Mouse (Mus musculus) embryonic facial prominence, embryonic 10.5 days (tissue): ENCODE data around the gene Tsc22d3. TPM values are rescaled to one million over a fixed set of nuclear protein-coding genes. Genes with fewer than 3 reads are reported as not detected.

Experiments used
- DNase-seq: peaks from one replicate; pipeline ENCODE4 v3.0.0-alpha.2; 2017; ENCODE audit warnings: low spot score
- H3K27ac ChIP-seq: fragments of 300-500 bp; sonication (generic); replicated peaks from 2 replicates; pipeline ENCODE4 v1.5.1; 2016; ENCODE audit warnings: mild to moderate bottlenecking
- H3K27me3 ChIP-seq: fragments of 300-500 bp; sonication (generic); replicated peaks from 2 replicates; pipeline ENCODE4 v1.6.1; 2016; ENCODE audit warnings: low read depth, mild to moderate bottlenecking; ENCODE audit not compliant: poor library complexity, severe bottlenecking
- H3K36me3 ChIP-seq: fragments of 300-500 bp; sonication (generic); replicated peaks from 2 replicates; pipeline ENCODE4 v1.6.1; 2016; ENCODE audit warnings: mild to moderate bottlenecking, moderate library complexity
- H3K4me1 ChIP-seq: fragments of 300-500 bp; sonication (generic); 2 replicates; pipeline ENCODE4 v1.6.1; 2016
- H3K4me3 ChIP-seq: fragments of 300-500 bp; sonication (generic); 2 replicates; pipeline ENCODE4 v1.5.1; 2016; ENCODE audit warnings: mild to moderate bottlenecking, moderate library complexity
- H3K9me3 ChIP-seq: fragments of 300-500 bp; sonication (generic); 2 replicates; pipeline ENCODE4 v1.6.1; 2016; ENCODE audit warnings: mild to moderate bottlenecking
- WGBS: fragments of 180-500 bp; shearing (Covaris S2); methylation state at CpG from one replicate; pipeline ENCODE4 v1.1.7; 2016; 5-methylcytosine and 5-hydroxymethylcytosine counted together
- polyA plus RNA-seq: library from polyadenylated mRNA; unstranded; fragments of >200 nt; fragmentation: Nextera tagmentation; extraction: Ambion mirVana; gene quantifications from 2 replicates; pipeline ENCODE4 v1.2.1, GENCODE M21; 2016

Gene Tsc22d3
- polyA plus RNA-seq, result 112 and 115 TPM in 2 replicates

DNA sequence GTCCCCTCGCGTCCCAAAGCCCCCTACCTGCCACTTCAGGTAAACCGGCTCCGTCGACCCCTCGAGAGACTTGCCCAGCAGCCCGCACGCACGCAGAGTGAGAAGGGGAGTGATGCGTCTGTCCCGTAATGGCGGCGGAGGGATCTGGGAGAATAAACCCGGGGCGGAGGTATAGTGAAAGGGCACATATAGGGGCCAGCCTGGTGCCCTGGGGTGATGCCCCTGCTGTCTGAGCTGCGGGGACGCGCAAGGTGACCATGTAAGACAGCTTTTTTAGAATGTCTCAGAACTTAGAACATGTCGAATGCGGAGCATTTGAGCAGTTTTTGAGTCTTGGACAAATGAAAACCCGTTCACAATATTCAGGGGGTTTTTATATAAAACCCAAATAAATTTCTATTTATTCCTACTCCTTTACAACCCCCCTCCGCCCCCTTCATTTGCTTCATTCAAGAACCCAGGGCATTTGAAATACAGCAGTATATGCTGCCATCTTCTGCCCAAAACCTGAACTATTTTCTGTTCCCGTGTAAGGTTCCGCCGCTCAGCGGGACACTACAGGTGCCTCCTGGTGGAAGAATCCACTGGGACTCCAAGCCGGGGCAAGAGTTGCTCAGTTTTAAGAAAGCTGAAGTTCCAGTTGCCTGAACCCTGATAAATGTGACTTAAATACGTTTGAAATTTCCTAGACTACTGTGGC is at the start of gene Tsc22d3:
Gene Tsc22d3 (minus strand): TSS at position 250 of the 700 bp plus-strand sequence.
- no peak within 1 kb of the TSS for H3K27ac ChIP-seq
- peak; percentile 51 for DNase-seq
- H3K4me1 ChIP-seq, result peaks cover 6% of the 10 kb centered on the region; the same call in 1 of the 2 replicates
- no peaks in the 10 kb centered on the region for H3K36me3 ChIP-seq
- H3K9me3 ChIP-seq, result peaks cover 8% of the 10 kb centered on the region; the same call in 1 of the 2 replicates
- 27% methylated on average over 28 of the region's 28 CpGs for WGBS
- peak within 1 kb of the TSS; percentile 63 for H3K4me3 ChIP-seq
- H3K27me3 ChIP-seq, result peaks cover 96% of the 10 kb centered on the region

DNA sequence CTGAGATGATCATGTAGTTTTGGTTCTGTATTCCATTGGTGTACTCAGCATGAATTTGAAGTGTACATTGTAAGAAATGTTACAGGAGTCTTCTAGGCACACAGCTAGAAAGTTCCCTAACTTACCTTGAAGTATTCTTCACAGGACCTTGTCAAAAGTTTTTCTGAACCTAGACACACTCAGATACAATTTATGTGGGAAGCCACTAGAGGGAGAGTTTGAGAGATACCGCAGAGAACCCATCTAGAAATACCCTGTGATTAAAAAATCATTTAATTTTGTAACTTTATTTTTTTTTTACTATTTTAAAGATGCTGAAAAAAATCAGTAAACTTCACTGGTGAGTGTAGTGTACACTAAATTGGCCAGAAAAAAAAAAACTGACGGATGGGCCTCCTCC is 39.1 kb upstream of the Tsc22d3 start:
- Histone ChIP-seq H3K36me3 (no peaks in the 10 kb centered on the region), H3K4me1 (no peaks in the 10 kb centered on the region), H3K27ac (no peak overlapping the region), H3K4me3 (no peak overlapping the region), H3K9me3 (no peaks in the 10 kb centered on the region), H3K27me3 (peaks cover 49% of the 10 kb centered on the region)
- no peak for DNase-seq
- WGBS, result 64% methylated on average over 2 of the region's 2 CpGs

DNA sequence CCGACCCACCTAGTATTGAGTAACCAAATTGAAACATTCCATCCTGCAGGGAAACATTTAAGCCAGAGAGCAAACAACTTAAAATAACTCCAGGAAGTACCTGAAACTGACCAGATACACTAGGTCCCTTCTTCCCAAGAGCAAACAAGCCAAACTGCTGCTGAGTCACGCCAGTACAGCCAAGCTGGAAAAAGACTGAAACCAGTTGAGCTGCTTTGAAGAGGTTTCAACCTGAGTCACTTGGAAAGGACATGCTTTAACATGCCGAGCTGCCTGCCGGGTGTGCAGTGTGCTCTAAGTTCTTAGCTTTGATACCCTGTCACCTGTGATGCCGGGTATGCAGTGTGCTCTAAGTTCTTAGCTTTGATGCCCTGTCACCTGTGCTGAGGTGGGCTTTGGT is 37.6 kb upstream of the Tsc22d3 start:
- Histone ChIP-seq H3K4me1 (no peaks in the 10 kb centered on the region), H3K4me3 (no peak overlapping the region), H3K36me3 (no peaks in the 10 kb centered on the region), H3K27me3 (peaks cover 53% of the 10 kb centered on the region), H3K9me3 (no peaks in the 10 kb centered on the region), H3K27ac (no peak overlapping the region)
- peak; percentile 12 for DNase-seq
- 71% methylated on average over 5 of the region's 5 CpGs for WGBS

DNA sequence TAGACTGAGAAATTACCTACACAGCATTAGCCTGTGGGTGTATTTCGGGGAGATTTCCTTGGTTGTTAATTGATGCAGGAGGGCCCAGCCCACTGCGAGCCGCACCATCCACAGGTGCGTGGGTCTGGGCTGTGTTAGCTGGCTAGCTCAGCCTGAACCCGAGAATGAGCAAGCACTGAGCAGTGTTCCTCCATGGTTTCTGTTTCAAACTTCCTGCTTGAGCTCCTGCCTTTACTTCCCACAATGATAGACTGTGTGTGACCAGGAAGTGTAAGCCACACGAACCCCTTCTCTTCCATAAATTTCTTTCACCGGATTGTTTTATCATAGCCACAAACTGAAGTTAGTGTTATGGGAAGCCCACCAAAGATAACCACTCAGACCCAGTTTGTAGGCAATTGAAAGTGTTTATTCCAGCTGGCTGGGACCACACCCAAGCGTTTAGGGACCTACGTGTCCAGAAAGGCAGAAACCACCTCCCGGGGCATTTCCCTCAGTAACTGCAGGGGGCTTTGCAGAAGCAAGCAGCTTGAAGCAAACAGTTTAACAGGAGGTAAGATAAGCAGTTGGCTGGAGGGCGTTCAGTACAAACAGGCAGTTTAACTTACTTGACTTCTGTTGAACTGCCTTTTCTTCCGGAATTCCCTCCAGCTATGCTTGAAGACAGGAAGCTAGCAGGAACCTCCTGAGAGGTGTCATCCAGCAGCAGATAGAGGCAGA is 24.6 kb upstream of the Tsc22d3 start:
- peaks cover 69% of the 10 kb centered on the region for H3K27me3 ChIP-seq
- H3K4me1 ChIP-seq, result no peaks in the 10 kb centered on the region
- H3K4me3 ChIP-seq, result no peak overlapping the region
- WGBS, result 61% methylated on average over 12 of the region's 12 CpGs
- H3K27ac ChIP-seq, result no peak overlapping the region
- no peaks in the 10 kb centered on the region for H3K36me3 ChIP-seq
- DNase-seq, result no peak
- no peaks in the 10 kb centered on the region for H3K9me3 ChIP-seq

DNA sequence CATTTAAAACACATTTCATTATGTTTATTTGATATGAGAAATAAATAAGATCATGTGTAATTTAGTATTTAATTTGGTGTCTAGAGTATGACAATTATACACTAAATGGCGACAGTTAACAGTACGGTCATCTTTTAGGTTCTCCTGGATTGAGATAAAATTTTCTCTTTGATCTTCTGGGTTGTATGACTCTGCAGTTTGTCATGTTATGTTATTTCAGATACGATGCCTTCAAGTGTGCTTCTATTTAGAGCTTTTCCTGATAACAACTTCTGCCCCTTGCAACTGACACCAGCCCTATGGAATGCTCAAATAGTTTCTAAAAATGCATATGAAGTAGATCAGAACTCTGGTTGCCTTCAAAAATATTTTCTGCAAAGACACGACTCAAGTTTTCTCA is 9.5 kb upstream of the Tsc22d3 start:
- no peaks in the 10 kb centered on the region for H3K4me1 ChIP-seq
- no peaks in the 10 kb centered on the region for H3K36me3 ChIP-seq
- H3K4me3 ChIP-seq, result no peak overlapping the region
- DNase-seq, result no peak
- WGBS, result 88% methylated on average over 4 of the region's 4 CpGs
- H3K27me3 ChIP-seq, result peaks cover 93% of the 10 kb centered on the region
- no peak overlapping the region for H3K27ac ChIP-seq
- H3K9me3 ChIP-seq, result no peaks in the 10 kb centered on the region

DNA sequence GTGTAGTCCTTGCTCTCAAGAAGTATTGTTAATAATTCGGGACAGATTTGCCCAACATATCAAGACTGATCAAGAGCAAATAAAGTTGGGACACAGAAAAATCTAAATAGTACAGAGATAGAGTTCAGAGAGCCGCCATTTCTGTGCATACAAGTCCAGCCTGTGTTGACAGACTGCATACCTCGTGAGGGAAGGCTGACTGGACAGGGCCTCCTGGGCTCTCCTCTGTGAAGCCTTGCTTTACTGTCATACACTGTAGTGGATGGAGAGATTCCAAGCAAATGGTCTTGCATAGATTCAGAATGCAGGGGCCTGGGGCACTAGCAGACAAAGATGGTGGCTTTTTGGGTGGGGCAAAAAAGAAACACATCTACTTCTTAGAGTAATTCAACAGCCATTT is 1.4 kb upstream of the Tsc22d3 start:
- peaks cover 96% of the 10 kb centered on the region for H3K27me3 ChIP-seq

DNA sequence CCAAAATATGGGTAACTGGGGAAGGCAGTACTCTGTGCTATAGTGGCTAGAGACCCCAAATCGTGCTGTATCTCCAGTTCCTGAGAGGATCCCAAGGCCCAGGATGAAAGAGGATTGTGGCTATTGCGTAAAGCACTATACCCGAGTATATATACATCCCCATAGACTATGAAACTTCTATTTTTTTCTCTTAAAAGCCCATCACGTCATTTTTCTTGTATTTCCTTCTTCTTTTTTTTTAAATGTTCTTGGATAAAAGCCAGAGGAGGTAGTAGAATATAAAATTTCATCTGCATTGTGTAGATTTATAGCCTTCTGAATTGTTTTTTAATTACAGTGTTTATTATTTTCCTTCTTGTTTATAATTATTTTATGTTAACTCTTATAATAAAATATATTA is 852 bp upstream of the Tsc22d3 start:
- Histone ChIP-seq H3K27ac (no peak overlapping the region), H3K4me1 (peaks cover 6% of the 10 kb centered on the region; the same call in 1 of the 2 replicates), H3K4me3 (no peak overlapping the region), H3K27me3 (peaks cover 96% of the 10 kb centered on the region), H3K9me3 (peaks cover 8% of the 10 kb centered on the region; the same call in 1 of the 2 replicates), H3K36me3 (no peaks in the 10 kb centered on the region)
- 61% methylated on average over 4 of the region's 4 CpGs for WGBS
- DNase-seq, result no peak

More for the DNA sequence above, 1.4 kb upstream of the Tsc22d3 start:
- Histone ChIP-seq H3K4me1 (peaks cover 6% of the 10 kb centered on the region; the same call in 1 of the 2 replicates), H3K9me3 (peaks cover 8% of the 10 kb centered on the region; the same call in 1 of the 2 replicates), H3K27ac (no peak overlapping the region), H3K36me3 (no peaks in the 10 kb centered on the region), H3K4me3 (no peak overlapping the region)
- no peak for DNase-seq
- WGBS, result 65% methylated on average over 3 of the region's 3 CpGs

DNA sequence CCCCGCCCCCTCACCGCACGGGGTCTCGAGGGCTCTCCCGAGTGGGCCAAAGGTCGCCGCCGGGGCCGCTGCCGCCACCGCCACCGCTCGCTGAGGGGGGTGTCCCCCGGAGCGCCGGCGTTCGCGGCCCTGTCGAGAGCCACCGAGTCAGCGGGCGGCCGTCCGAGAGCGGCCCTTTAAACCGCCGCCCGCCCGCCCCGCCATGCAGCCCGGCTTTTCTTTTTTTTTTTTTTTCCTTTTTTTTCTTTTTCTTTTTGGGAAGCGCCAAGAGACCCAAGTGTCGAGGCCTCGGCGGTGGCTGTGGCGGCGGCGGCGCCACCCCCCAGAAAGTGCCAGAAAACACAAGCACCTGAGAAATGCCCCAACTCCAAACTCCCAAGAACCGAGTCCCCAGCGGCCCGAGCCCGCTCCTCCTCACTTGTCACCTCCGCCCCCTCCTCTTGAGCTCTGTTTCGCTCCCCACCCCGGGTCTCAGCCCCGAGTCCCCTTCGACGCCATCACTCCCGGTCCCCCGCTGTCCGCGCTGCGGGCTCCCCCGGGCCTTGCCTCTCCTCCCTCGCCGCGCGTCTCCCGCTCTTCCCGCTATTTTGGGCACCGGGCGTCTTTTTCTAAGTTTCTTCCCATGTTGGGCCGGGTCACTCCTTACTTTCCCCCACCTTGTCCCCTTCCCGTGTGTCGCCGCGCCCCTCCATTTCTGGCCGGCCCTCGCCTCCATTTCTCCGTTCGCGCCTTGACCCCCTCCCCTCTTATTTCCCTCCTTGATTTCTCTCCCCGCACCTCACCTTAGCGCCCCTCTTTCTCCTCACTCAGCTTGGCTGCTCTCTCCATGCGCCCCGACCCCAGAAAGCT is 674 bp downstream of the Tsc22d3 start:
- whole genome bisulfite sequencing, result 26% methylated on average over 74 of the region's 78 CpGs
- H3K27me3 ChIP-seq, result peaks cover 96% of the 10 kb centered on the region

DNA sequence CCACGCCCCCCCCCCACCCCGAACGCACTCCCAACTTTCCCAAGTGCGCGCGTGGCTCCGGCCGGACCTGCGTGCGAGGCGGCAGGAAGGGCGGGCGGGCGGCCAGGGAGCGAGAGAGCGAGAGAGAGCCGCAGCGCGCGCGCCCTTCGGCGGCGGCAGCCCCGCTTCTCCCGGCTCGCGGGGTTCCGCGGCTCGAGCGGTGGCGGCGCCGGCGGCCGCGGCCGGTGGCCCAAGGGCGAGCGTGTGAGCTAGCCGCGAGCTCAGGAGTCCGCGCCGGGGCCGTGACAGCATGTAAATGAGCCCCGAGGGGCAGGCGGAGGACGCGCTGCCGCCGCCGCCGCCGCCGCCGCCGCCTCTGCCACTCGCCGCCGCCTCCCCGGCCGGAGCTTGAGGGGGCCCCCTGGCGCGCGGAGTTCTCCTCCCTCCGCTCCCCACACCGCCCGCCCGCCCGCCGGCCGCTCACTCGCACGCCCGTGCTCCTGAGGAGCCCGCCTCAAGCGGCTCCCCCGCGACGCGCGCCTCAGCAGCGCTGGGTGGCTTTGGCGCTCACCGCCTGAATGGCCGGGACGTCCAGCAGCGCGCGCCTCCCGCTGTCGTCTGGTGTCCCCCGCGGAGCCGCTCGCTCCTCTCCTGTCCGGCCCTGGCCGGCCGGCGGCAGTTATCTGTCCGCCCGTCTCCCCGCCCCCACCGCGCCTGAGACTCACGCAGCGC is 1.5 kb downstream of the Tsc22d3 start:
- WGBS, result 34% methylated on average over 91 of the region's 109 CpGs
- peak overlapping the region; percentile 63 for H3K4me3 ChIP-seq
- H3K27me3 ChIP-seq, result peaks cover 88% of the 10 kb centered on the region
- H3K4me1 ChIP-seq, result peaks cover 6% of the 10 kb centered on the region; the same call in 1 of the 2 replicates
- H3K9me3 ChIP-seq, result peaks cover 8% of the 10 kb centered on the region; the same call in 1 of the 2 replicates
- no peaks in the 10 kb centered on the region for H3K36me3 ChIP-seq
- peak overlapping the region; percentile 24; the same call in 1 of the 2 replicates for H3K27ac ChIP-seq
- DNase-seq, result peak; percentile 59

More for the DNA sequence above, 674 bp downstream of the Tsc22d3 start:
- no peaks in the 10 kb centered on the region for H3K36me3 ChIP-seq
- no peak overlapping the region for H3K27ac ChIP-seq
- DNase-seq, result peak; percentile 27
- peaks cover 8% of the 10 kb centered on the region; the same call in 1 of the 2 replicates for H3K9me3 ChIP-seq
- H3K4me1 ChIP-seq, result peaks cover 6% of the 10 kb centered on the region; the same call in 1 of the 2 replicates
- peak overlapping the region; percentile 63 for H3K4me3 ChIP-seq

DNA sequence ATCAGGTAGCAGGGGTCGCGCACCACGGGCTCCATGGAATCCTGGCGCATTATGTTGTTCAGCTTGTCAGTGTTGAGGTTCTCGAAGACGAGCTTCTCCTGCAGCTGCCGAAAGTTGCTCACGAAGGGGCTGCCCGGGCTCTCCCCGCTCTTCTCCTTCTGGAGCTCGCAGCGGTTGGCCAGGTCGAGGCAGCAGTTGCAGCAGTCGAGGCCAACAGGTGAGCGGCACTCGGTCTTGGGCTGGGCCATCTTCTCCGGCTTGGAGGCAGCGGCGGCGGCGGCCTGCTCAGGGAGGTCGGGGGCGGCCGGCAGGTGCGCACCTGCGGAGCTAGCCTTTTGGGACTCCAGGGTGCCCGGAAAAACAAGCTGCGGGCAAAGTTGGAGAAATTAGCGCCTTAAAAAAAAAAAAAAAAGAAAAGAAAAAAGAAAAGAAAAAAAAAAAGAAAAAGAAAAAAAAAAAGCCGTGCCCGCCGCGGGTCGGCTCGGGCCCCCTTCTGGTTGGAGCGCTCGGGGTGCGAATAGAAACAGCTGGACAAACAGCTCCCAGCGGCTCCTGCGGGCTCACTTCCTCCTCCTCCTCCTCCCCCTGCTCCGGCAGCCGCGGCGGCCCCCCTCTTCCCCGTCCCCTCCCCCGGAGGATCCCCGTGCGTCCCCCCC is 2.1 kb downstream of the Tsc22d3 start:
- Histone ChIP-seq H3K27ac (peak overlapping the region; percentile 24; the same call in 1 of the 2 replicates), H3K4me3 (peak overlapping the region; percentile 63), H3K4me1 (peaks cover 6% of the 10 kb centered on the region; the same call in 1 of the 2 replicates), H3K9me3 (peaks cover 8% of the 10 kb centered on the region; the same call in 1 of the 2 replicates), H3K27me3 (peaks cover 86% of the 10 kb centered on the region), H3K36me3 (no peaks in the 10 kb centered on the region)
- peak; percentile 21 for DNase-seq
- WGBS, result 16% methylated on average over 40 of the region's 48 CpGs

DNA sequence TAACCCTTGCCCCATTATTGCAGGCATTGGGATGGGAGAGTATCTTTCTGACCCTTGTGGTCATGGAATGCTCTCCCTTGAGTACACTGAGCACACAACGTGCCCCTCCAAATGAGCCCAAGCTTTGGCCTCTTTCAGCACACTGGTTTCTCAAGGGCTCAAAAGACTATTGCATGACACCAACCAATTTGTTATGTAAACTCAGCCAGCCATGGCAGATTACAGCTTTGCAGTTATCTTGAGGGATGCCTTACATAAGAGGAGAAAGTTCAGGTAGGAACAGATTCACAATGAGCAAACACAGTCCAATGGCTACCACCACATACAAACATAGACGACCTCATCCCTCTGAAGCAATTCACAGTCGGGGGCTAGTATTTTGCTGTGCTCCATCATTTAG is 9.3 kb downstream of the Tsc22d3 start:
- Histone ChIP-seq H3K27me3 (peaks cover 85% of the 10 kb centered on the region), H3K27ac (no peak overlapping the region), H3K9me3 (no peaks in the 10 kb centered on the region), H3K36me3 (no peaks in the 10 kb centered on the region), H3K4me1 (no peaks in the 10 kb centered on the region), H3K4me3 (no peak overlapping the region)
- DNase-seq, result no peak
- WGBS, result 86% methylated on average over 3 of the region's 3 CpGs
